Mouse (Mus musculus) adrenal gland, postnatal 36 days (tissue): Measurements from ENCODE around the gene Gm5065. TPM values are rescaled to one million over a fixed set of nuclear protein-coding genes. Genes with fewer than 3 reads are reported as not detected.

Experiments
- DNase-seq, 2 experiments: peaks; one replicate each; pipeline ENCODE4 v3.0.0; 2021; ENCODE audit warnings: mixed read lengths in 1 of 2
- long read RNA-seq, 2 experiments: library from polyadenylated mRNA; stranded (forward); transcript quantifications; one replicate each; pipeline ENCODE4 v2.0.0; 2021; ENCODE audit warnings: borderline sequencing depth in 2 of 2
- total RNA-seq, 2 experiments: library from RNA; stranded (reverse); gene quantifications; 2 replicates each; pipeline ENCODE4 v1.2.3; 2021

The Gm5065 gene
- total RNA-seq = not detected
- long read RNA-seq, experiment 1 = 0 reads
- long read RNA-seq, experiment 2 = 0 reads

DNA sequence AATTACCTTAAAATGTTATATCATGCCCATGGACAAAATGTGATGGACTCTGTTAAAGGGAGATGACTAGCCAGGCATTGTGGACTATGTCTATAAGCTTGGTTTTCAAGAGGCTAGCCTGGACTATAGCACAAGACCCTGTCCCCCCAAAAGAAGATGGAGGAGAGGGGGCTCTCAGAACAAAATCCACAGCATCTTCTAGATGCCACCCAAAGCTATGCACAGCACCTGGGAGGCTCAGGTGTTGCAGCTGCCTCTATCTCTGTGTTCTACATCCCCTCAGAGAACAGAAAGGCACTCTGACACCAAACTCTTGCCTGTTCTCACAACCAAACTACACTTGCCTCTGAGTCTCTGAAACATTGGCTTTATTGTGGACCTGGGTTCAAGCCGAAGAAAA lies at the start of gene Gm5065:
Gm5065 (plus strand) TSS at position 301 of the 400 bp plus-strand sequence.
- no peak for DNase-seq

DNA sequence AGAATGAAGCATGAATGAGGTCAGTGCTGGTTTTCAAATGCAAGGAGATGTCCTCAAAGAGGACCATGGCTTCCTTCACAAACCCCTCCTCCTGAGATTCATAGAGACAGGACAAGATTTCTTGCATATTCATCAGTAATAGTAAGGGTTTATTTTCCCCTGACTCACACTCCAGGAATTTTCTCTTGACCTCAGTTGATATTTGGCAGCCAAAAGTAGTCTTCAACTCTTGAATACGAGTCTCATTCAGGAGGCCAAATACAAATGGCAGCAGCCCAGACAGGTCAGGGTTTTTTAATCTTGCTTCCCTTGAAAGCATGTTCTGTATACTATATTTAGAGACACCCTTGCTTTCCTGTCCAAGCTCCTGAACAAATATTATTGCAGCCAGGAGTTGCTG lies 22.8 kb upstream of the Gm5065 start:
- DNase-seq = no peak

DNA sequence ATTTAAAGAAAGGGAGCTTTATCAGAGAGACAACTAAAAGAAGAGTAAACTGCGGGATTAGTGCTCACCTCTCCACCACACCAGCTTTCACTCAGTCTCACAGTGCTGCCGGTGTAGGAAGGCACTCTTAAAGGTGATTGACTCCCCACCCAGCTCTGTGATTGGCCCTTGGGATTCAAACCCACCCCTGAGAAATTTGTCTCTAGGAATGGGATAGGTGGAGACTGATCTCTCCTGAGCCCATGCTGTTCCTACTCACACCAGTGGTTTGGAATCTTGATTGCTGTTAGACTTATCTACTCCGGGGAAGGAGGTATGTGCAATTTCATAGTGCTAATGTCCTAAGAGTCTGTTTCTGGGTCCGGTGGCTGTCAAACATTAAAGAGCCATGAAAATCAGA lies 598 bp downstream of the Gm5065 start, which contains the start of gene Nlrp2:
Nlrp2 (minus strand) TSS at position 101 of the 400 bp plus-strand sequence.
- DNase-seq = no peak

DNA sequence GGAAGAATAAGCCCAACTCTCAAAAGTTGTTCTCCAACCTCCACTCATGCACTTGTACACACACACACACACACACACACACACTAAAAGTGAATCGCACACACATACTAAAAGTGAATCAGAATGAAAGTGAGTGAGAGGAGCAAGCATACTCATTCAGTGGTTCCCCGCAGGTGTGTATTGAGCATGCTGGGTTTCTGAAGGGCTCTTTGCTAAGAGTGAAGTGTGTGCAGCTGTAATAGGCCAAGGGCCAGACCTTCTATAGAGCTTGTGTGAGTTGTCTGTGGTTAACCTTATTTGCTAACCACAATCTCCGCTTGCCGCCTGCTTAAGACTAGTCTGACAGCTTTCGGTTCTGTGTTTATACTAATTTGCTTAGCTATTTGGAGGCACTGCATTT lies 13.3 kb downstream of the Gm5065 start:
- no peak for DNase-seq

- DNase-seq = no peak
Observed at GRCm38 (mm10) chr7:5366724-5367123, 16.4 kb downstream of the Gm5065 start.

GRCm38 (mm10) chr7:5406201-5406600 lies 55.9 kb downstream of the Gm5065 start:
- no peak for DNase-seq

Other genes with a start within 250 kb of the Gm5065 start
- gene Rfpl4, start 233.6 kb upstream of the Gm5065 start, total RNA-seq = under 1 TPM in 1 of 2 experiments, not detected in 1; 0.56 TPM
- gene Rasl2-9, start 224.6 kb upstream of the Gm5065 start, total RNA-seq = 1 to 10 TPM; 1.3 to 1.4 TPM
- not detected for gene Vmn1r55, start 200.9 kb upstream of the Gm5065 start, total RNA-seq
- gene Vmn1r56, start 153.8 kb upstream of the Gm5065 start, total RNA-seq = not detected
- not detected for gene Vmn1r57, start 132.0 kb upstream of the Gm5065 start, total RNA-seq
- not detected for gene Nlrp2, start 498 bp downstream of the Gm5065 start, total RNA-seq
- gene Vmn1r58, start 62.9 kb downstream of the Gm5065 start, total RNA-seq = not detected
- gene Vmn1r59, start 106.2 kb downstream of the Gm5065 start, total RNA-seq = not detected
- not detected for gene Vmn2r28, start 143.4 kb downstream of the Gm5065 start, total RNA-seq
- gene Vmn1r60, start 196.8 kb downstream of the Gm5065 start, total RNA-seq = not detected